Mouse (Mus musculus): ENCODE data around the gene Magoh.

DNA sequence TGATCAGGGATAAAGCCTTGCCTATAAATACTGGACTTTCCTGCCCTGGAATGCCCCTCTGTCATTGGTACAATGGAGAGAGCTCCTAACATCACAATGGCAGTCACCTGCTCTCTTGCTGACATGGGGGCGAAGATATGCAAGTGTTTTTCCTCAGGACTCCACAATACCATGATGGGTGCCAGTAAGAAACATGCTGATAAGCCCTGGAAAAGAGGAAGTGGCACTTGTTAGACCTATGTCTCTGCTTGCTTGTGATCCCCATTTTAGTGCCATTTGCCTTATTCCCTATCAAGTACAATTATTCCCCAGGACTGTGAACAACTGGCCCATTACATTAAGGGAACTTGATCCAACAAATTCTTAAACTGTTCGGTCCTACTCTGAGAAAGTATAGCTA lies 49.2 kb downstream of the Magoh start:
- TF ChIP-seq ZC3H11A (IDR thresholded peaks at IDR 0.05; ENCODE audit: low read depth, low read length) (no peak), NRF1 (IDR thresholded peaks at IDR 0.05; ENCODE audit: insufficient read depth, low read depth, low read length, poor library complexity, severe bottlenecking) (no peak), ZNF384 (IDR thresholded peaks at IDR 0.05; ENCODE audit: low read depth, low read length) (no peak), CTCF (IDR thresholded peaks at IDR 0.05 in 2 of 3, conservative IDR thresholded peaks at IDR 0.05 in 1 of 3; ENCODE audit: control insufficient read depth in 1 of 3, insufficient read depth in 1 of 3, low read depth in 2 of 3, low read length in 3 of 3, poor library complexity in 1 of 3, severe bottlenecking in 1 of 3) (no peak), MAFK (IDR thresholded peaks at IDR 0.05; ENCODE audit: borderline replicate concordance, low read depth, low read length) (no peak), TAL1 (IDR thresholded peaks at IDR 0.05; ENCODE audit: low read length) (no peak), POLR2A (IDR thresholded peaks at IDR 0.05; ENCODE audit: control insufficient read depth in 1 of 2, insufficient read depth in 1 of 2, low read depth in 1 of 2, low read length in 2 of 2, poor library complexity in 1 of 2) (no peak), POLR2AphosphoS2 (IDR thresholded peaks at IDR 0.05; ENCODE audit: low read length) (no peak), USF1 (IDR thresholded peaks at IDR 0.05; ENCODE audit: low read depth, low read length) (no peak), MXI1 (IDR thresholded peaks at IDR 0.05; ENCODE audit: low read depth, low read length) (no peak), TBP (IDR thresholded peaks at IDR 0.05; ENCODE audit: low read depth, low read length) (no peak)

Measured in MEL (cell line).